15 mouse cellular contexts compared by ENCODE assay signal in the genomic region with DNA sequence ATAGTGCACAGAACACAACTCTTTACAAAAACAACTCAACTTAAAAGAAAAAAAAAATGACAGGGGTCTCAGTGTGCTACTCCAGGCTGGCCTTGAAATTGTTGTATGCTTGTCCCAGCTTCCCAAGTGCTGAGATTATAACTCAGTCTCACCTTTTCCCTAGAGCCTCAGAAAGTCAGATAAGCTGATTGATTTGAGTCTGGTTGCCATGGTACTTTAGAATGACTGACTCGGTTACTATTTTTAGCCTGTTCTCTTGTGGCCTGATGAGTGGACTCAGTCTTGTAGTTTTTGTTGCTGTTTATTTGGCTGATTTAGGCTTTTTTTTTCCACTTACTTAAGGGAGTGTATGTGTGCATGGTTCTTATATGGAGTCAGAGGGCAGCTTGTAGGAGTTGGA. TPM values are rescaled to one million over a fixed set of nuclear protein-coding genes. Genes with fewer than 3 reads are reported as not detected.
A peak's percentile ranks its signal among the peaks of the same experiment; 100 is the strongest.
DNase-seq lines count a peak whose midpoint lies in the region; ATAC-seq and TF ChIP-seq lines count a peak whose summit lies in the region.
"Had no signal": no experiment of that assay in that cellular context is flagged by ENCODE, and none has a peak within 500 bp of the region (broad histone marks: within the 10 kb centered on the region; RNA-seq: fewer than 3 reads in every experiment).

No protein-coding gene starts in this region.

- 0 out of 2 replicates have a peak overlapping the region, but pooled peaks have one; percentile 2 for H3K4me2 ChIP-seq in heart, embryonic 11.5 days
- no peak overlapping the region for H3K4me2 ChIP-seq in liver, embryonic 16.5 days (ENCODE audit: low read depth, low read length)
- no peak overlapping the region for H3K4me2 ChIP-seq in intestine, embryonic 16.5 days (ENCODE audit: low read depth, low read length)
- H3K4me2 ChIP-seq: embryonic facial prominence, embryonic 13.5 days; neural tube, embryonic 12.5 days had no signal

- peak overlapping the region; percentile 62 for H3K27ac ChIP-seq in heart, embryonic 11.5 days (ENCODE audit: low read depth, low read length)
- no peak overlapping the region for H3K27ac ChIP-seq in liver, embryonic 16.5 days (ENCODE audit: low read length)
- no peak overlapping the region for H3K27ac ChIP-seq in MEL (ENCODE audit: control insufficient read depth, low read depth, low read length)
- H3K27ac ChIP-seq in intestine, embryonic 16.5 days (ENCODE audit: low read length) = peak overlapping the region; percentile 71
- H3K27ac ChIP-seq: embryonic facial prominence, embryonic 13.5 days; neural tube, embryonic 12.5 days had no signal

- no peak for TF ChIP-seq CTCF in MEL (IDR thresholded peaks at IDR 0.05 in 2 of 3, conservative IDR thresholded peaks at IDR 0.05 in 1 of 3; ENCODE audit: control insufficient read depth in 1 of 3, insufficient read depth in 1 of 3, low read depth in 2 of 3, low read length in 3 of 3, poor library complexity in 1 of 3, severe bottlenecking in 1 of 3)

- TF ChIP-seq POLR2A in MEL (IDR thresholded peaks at IDR 0.05; ENCODE audit: control insufficient read depth in 1 of 2, insufficient read depth in 1 of 2, low read depth in 1 of 2, low read length in 2 of 2, poor library complexity in 1 of 2) = no peak

- no peak for DNase-seq in heart, postnatal 25 days (ENCODE audit: low spot score)
- DNase-seq in liver (no peak), MEL (ENCODE audit: low read depth, low spot score) (no peak)
- DNase-seq in kidney, adult 9 months = no peak
- DNase-seq: cerebellum, adult 9-10 months; lung, postnatal 10 days; right cerebral cortex, postnatal 25 days; thymus, adult 18-20 months had no signal

- TF ChIP-seq RAD21 in MEL (IDR thresholded peaks at IDR 0.05; ENCODE audit: low read depth, low read length) = no peak

- H3K36me3 ChIP-seq in heart, embryonic 11.5 days (ENCODE audit: control insufficient read depth, insufficient read depth, low read length) = no peaks in the 10 kb centered on the region
- H3K36me3 ChIP-seq in liver, embryonic 16.5 days (ENCODE audit: control insufficient read depth, insufficient read depth) = no peaks in the 10 kb centered on the region
- H3K36me3 ChIP-seq in MEL (ENCODE audit: control insufficient read depth in 1 of 2, insufficient read depth in 2 of 2, low read length in 2 of 2) = no peaks in the 10 kb centered on the region; a peak in 2 of 4 replicates
- no peaks in the 10 kb centered on the region for H3K36me3 ChIP-seq in intestine, embryonic 16.5 days (ENCODE audit: control insufficient read depth, insufficient read depth, low read length)
- H3K36me3 ChIP-seq: embryonic facial prominence, embryonic 13.5 days; neural tube, embryonic 12.5 days had no signal

- peaks cover 10% of the 10 kb centered on the region for H3K4me1 ChIP-seq in heart, embryonic 11.5 days (ENCODE audit: control insufficient read depth, insufficient read depth, low read length)
- peaks cover 7% of the 10 kb centered on the region; the same call in 1 of the 2 replicates for H3K4me1 ChIP-seq in liver, embryonic 16.5 days (ENCODE audit: control insufficient read depth, low read depth, low read length)
- H3K4me1 ChIP-seq in MEL (ENCODE audit: control insufficient read depth in 1 of 2, insufficient read depth in 2 of 2, low read length in 2 of 2) = peaks cover under 1 to 7% of the 10 kb centered on the region in 2 experiments; a peak in 3 of 4 replicates
- H3K4me1 ChIP-seq in intestine, embryonic 16.5 days (ENCODE audit: control insufficient read depth, insufficient read depth, low read length) = 0 out of 2 replicates have a peak, but pooled peaks cover 2% of the 10 kb centered on the region
- H3K4me1 ChIP-seq: neural tube, embryonic 12.5 days had no signal

- no peaks in the 10 kb centered on the region for H3K79me2 ChIP-seq in MEL (ENCODE audit: control insufficient read depth, insufficient read depth, low read length, poor library complexity)

- TF ChIP-seq EP300 in MEL (IDR thresholded peaks at IDR 0.05; ENCODE audit: low read depth in 1 of 2, low read length in 2 of 2) = no peak

- ATAC-seq in heart, embryonic 11.5 days (replicated peaks; ENCODE audit: insufficient number of reproducible peaks, low FRiP score, low TSS enrichment) = no peak
- ATAC-seq in liver, embryonic 16.5 days (ENCODE audit: low read depth) = peak; percentile 39; the same call in 1 of the 2 replicates
- ATAC-seq in intestine, embryonic 16.5 days = peak; percentile 40; the same call in 1 of the 2 replicates
- ATAC-seq in erythroblast, adult 5-6 weeks (replicated peaks; ENCODE audit: low FRiP score, poor library complexity, severe bottlenecking) = no peak
- ATAC-seq: hindbrain, embryonic 16.5 days had no signal

- intact Hi-C loops in heart, postnatal 25 days (cut with DNase I) = no loop called here

- H3K9ac ChIP-seq in heart, embryonic 11.5 days (ENCODE audit: low read depth, low read length) = no peak overlapping the region
- H3K9ac ChIP-seq in liver, embryonic 16.5 days (ENCODE audit: low read depth, low read length) = no peak overlapping the region
- H3K9ac ChIP-seq in MEL (ENCODE audit: control insufficient read depth, low read depth, low read length, poor library complexity, severe bottlenecking) = no peak overlapping the region
- no peak overlapping the region for H3K9ac ChIP-seq in intestine, embryonic 16.5 days (ENCODE audit: low read depth, low read length)
- H3K9ac ChIP-seq: embryonic facial prominence, embryonic 13.5 days; neural tube, embryonic 12.5 days had no signal

- no peak overlapping the region for H3K4me3 ChIP-seq in heart, embryonic 11.5 days (ENCODE audit: low read depth, low read length)
- no peak overlapping the region for H3K4me3 ChIP-seq in liver, embryonic 16.5 days (ENCODE audit: low read depth, low read length)
- H3K4me3 ChIP-seq in MEL (ENCODE audit: control insufficient read depth in 1 of 2, insufficient read depth in 1 of 2, low read depth in 2 of 2, low read length in 2 of 2) = no peak overlapping the region
- H3K4me3 ChIP-seq in intestine, embryonic 16.5 days (ENCODE audit: low read length) = no peak overlapping the region
- H3K4me3 ChIP-seq: embryonic facial prominence, embryonic 13.5 days; neural tube, embryonic 12.5 days had no signal

- WGBS in heart, embryonic 11.5 days (ENCODE audit: insufficient replicate concordance) = 18% methylated on average over 1 of the region's 1 CpGs
- WGBS in liver, embryonic 16.5 days (ENCODE audit: insufficient replicate concordance) = 23% methylated on average over 1 of the region's 1 CpGs
- 38% methylated on average over 1 of the region's 1 CpGs for WGBS in intestine, embryonic 16.5 days

- H3K9me3 ChIP-seq in heart, embryonic 11.5 days (replicated peaks; ENCODE audit: control insufficient read depth, low read length) = no peaks in the 10 kb centered on the region
- H3K9me3 ChIP-seq in liver, embryonic 16.5 days (replicated peaks; ENCODE audit: control insufficient read depth, low read length) = no peaks in the 10 kb centered on the region
- H3K9me3 ChIP-seq in MEL (replicated peaks; ENCODE audit: insufficient read depth, low read length) = no peaks in the 10 kb centered on the region
- H3K9me3 ChIP-seq in intestine, embryonic 16.5 days (ENCODE audit: control insufficient read depth, low read length) = no peaks in the 10 kb centered on the region
- H3K9me3 ChIP-seq: embryonic facial prominence, embryonic 13.5 days; neural tube, embryonic 12.5 days had no signal

- H3K27me3 ChIP-seq in heart, embryonic 11.5 days (ENCODE audit: control insufficient read depth, insufficient read depth, low read length) = no peaks in the 10 kb centered on the region
- H3K27me3 ChIP-seq in liver, embryonic 16.5 days (ENCODE audit: control insufficient read depth, insufficient read depth, low read depth, low read length) = no peaks in the 10 kb centered on the region
- no peaks in the 10 kb centered on the region; a peak in 1 of 4 replicates for H3K27me3 ChIP-seq in MEL (ENCODE audit: control insufficient read depth in 1 of 2, insufficient read depth in 2 of 2, low read length in 2 of 2)
- no peaks in the 10 kb centered on the region for H3K27me3 ChIP-seq in intestine, embryonic 16.5 days (replicated peaks; ENCODE audit: control insufficient read depth, insufficient read depth, low read length)
- H3K27me3 ChIP-seq: embryonic facial prominence, embryonic 13.5 days; neural tube, embryonic 12.5 days had no signal

TF ChIP-seq in MEL, 35 proteins besides CTCF, POLR2A, EP300 and RAD21:
- TF ChIP-seq MEF2A (IDR thresholded peaks at IDR 0.05; ENCODE audit: extremely low read depth, insufficient replicate concordance, low read depth, low read length, poor library complexity, severe bottlenecking) = peak; percentile 26; the same call in 1 of the 2 replicates
- no peak for TF ChIP-seq TAL1 (IDR thresholded peaks at IDR 0.05; ENCODE audit: low read length)
TF ChIP-seq in MEL: peak in this region for 1.

RNA-seq across cellular contexts. Expression of a gene that starts 10.7 kb away (rescaled TPM):
- polyA plus RNA-seq in heart, embryonic 11.5 days (2014; fragmentation: Nextera tagmentation; extraction: Ambion mirVana) = 377 TPM in 2 replicates
- total RNA-seq in heart, postnatal 25 days (2021) = 100 to 1,000 TPM; 166 to 177 TPM
- polyA plus RNA-seq in liver, embryonic 16.5 days (2015; fragmentation: Nextera tagmentation; extraction: Ambion mirVana) = 249 TPM in 2 replicates
- 107 TPM in 2 replicates for total RNA-seq in MEL (2012; rRNA removed)
- 100 to 1,000 TPM in 1 of 2 experiments, not detected in 1; 320 TPM for polyA plus RNA-seq in MEL (2012; ENCODE audit: insufficient read depth in 1 of 2, insufficient read length in 2 of 2, low read depth in 1 of 2, low replicate concordance in 2 of 2, missing spikeins in 1 of 2)
- polyA plus RNA-seq in intestine, embryonic 16.5 days (2015; fragmentation: Nextera tagmentation; extraction: Ambion mirVana) = 513 and 568 TPM in 2 replicates
- total RNA-seq in erythroblast, adult 5-6 weeks (2015; ENCODE audit: low replicate concordance) = 116 and 134 TPM in 2 replicates
- 46.3 and 58.3 TPM in 2 replicates for total RNA-seq in erythroblast, adult 5-6 weeks (2017; ENCODE audit: low replicate concordance)

RNA-seq across cellular contexts. Expression of a gene that starts 12.8 kb away (rescaled TPM):
- 13.4 and 14.2 TPM in 2 replicates for polyA plus RNA-seq in heart, embryonic 11.5 days (2014; fragmentation: Nextera tagmentation; extraction: Ambion mirVana)
- 10 to 100 TPM; 32.6 to 33.2 TPM for total RNA-seq in heart, postnatal 25 days (2021)
- 2.7 and 2.9 TPM in 2 replicates for polyA plus RNA-seq in liver, embryonic 16.5 days (2015; fragmentation: Nextera tagmentation; extraction: Ambion mirVana)
- total RNA-seq in MEL (2012; rRNA removed) = 2.8 and 3.4 TPM in 2 replicates
- polyA plus RNA-seq in MEL (2012; ENCODE audit: insufficient read depth in 1 of 2, insufficient read length in 2 of 2, low read depth in 1 of 2, low replicate concordance in 2 of 2, missing spikeins in 1 of 2) = 1 to 10 TPM in 1 of 2 experiments, not detected in 1; 3.7 TPM
- 15.3 TPM in 2 replicates for polyA plus RNA-seq in intestine, embryonic 16.5 days (2015; fragmentation: Nextera tagmentation; extraction: Ambion mirVana)
- total RNA-seq in erythroblast, adult 5-6 weeks (2015; ENCODE audit: low replicate concordance) = not detected in 2 replicates
- total RNA-seq in erythroblast, adult 5-6 weeks (2017; ENCODE audit: low replicate concordance) = 1.8 TPM in 1 of 2 replicates, not detected in the other

Comparison
In these comparisons a context has a peak if more than half of its experiments do, and no peak if none do; other contexts are left out.
1. ATAC-seq: peak in liver, embryonic 16.5 days (single experiment) and intestine, embryonic 16.5 days (single experiment); none in heart, embryonic 11.5 days (single experiment) and erythroblast, adult 5-6 weeks (single experiment).
2. H3K27ac ChIP-seq: peak in heart, embryonic 11.5 days (single experiment) and intestine, embryonic 16.5 days (single experiment); none in liver, embryonic 16.5 days (single experiment) and MEL (single experiment).